Mouse (Mus musculus) testis, adult 2 months (tissue): Measurements from ENCODE around the gene 4930452B06Rik.

ENCODE experiments used
- CTCF ChIP-seq: fragments of 200-500 bp; IDR thresholded peaks from 2 replicates; pipeline ENCODE4 v1.5.1; 2012; ENCODE audit warnings: low read depth, mild to moderate bottlenecking, inconsistent platforms, low read length, moderate library complexity; ENCODE audit not compliant: control insufficient read depth, insufficient read depth, insufficient replicate concordance
- POLR2A ChIP-seq: fragments of 200-500 bp; IDR thresholded peaks from 2 replicates; pipeline ENCODE4 v1.6.1; 2012; ENCODE audit warnings: low read depth, mild to moderate bottlenecking, inconsistent platforms, low read length, moderate library complexity; ENCODE audit not compliant: control insufficient read depth

DNA sequence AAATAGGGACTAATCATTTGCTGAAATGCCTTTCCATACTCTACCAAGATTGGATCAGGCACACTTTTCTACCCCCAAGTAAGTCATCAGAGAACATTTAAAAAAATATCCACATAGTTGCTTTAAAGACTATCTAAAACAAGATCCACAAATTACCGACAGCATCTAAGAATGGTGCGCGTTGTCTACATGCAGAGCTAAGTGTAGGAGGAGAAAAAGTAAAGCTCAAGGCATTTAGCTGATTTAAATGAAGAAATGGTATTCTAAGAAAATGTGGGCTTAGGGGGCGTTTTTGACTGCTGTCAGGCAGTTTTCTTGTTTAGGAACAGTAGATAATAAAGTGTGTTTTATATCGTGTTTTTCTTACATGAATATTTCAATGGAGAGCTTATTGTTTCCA lies 163.5 kb downstream of the 4930452B06Rik start:
- no peak for TF ChIP-seq CTCF
- TF ChIP-seq POLR2A = no peak
